Mouse (Mus musculus) spleen, postnatal 4 days (tissue): Measurements from ENCODE around the gene Sirt2.

Experiments
- DNase-seq, 2 experiments: peaks; one replicate each; pipeline ENCODE4 v3.0.0; 2022; ENCODE audit warnings: low spot score in 2 of 2

Sirt2 gene

DNA sequence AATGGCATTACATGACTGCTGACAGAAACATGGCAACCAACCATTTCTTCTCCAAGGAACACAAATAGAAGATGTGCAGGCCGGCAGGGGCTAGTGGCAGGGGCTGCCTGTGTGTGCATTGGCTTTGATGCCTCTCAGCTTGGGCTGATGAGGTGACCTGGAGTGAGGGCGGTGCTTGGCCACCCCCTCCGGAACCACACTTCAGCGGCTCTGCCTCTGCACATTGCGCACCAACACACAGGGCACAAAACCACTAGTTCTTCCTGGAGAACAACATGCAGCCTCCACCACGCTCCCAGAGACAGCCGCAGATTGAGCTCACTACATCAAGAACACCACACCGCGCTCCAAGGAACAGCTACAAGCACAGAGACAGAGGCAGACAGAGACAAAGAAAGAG, 49.7 kb downstream of the Sirt2 start:
- DNase-seq: no peak

DNA sequence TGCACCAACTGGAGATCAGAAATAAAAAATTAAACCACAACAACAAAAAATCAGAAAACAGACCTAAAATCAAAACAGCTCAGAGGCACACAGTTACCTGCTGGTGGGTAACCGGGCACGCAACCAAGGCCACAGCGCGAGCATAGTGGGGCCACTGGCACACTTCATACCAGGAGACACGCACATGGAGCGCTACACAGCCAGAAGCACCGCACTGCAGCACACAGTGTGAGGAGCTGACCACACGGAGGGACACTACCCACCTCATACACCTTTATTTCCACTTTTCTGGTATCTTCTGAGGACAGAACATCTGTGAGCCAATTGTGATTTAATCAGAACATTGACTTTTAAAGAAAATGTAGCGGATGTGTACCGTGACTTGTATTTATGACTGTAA, 50.4 kb downstream of the Sirt2 start:
- no peak for DNase-seq

DNA sequence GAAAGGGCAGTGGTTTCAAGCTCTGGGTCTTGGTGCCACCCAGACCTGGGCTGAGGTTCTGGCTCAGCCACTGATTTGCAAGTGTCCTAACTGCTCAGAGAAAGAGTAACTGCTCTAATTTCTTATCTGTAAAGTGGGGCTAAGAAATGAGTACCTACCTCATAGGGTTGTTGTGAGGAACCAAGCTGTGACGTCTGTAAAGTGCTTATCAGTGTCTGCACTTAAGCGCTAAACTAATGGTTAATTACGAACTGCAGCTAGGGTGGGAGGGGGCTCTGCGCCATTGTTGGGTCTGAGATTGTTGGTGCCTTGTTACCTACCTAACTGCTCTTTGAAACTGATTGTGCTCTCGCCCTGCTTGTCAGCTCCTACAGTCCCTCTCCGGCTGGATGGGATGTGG, 51.0 kb downstream of the Sirt2 start:
- DNase-seq: no peak

DNA sequence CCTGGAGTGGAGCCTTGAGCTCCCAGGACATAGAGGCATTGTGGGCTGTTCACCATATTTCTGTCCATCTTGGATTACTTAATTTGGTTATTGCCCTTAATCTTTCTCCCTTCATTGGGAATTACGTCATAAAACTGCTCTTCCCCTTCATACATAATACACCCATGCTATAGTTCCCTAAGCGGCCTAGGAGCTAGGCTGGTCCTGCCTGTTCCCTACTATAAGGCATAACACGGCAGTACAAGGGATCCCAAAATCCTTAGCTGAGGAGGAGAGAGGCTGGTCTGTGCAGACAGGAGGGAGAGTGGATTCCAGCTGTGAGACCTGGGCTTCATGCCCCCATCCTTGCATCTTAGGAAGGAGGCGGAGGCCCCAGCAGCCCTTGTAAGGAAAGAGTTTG, 51.4 kb downstream of the Sirt2 start:
- no peak for DNase-seq

DNA sequence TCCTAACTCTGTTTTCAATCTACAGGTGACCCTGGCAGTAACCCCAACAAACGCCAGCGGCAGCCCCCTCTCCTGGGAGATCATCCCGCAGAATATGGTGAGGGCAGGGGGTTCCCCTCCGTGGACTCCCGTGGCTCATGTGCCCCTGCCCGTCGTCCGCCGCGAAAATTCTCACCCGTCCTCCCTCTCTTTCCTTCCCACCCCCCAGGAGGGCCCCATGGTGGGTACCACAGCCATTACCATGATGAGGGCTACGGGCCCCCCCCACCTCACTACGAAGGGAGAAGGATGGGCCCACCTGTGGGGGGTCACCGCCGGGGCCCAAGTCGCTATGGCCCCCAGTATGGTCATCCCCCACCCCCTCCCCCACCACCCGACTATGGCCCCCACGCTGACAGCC, 51.9 kb downstream of the Sirt2 start:
- DNase-seq: peak in 1 of 2 experiments; percentile 65

DNA sequence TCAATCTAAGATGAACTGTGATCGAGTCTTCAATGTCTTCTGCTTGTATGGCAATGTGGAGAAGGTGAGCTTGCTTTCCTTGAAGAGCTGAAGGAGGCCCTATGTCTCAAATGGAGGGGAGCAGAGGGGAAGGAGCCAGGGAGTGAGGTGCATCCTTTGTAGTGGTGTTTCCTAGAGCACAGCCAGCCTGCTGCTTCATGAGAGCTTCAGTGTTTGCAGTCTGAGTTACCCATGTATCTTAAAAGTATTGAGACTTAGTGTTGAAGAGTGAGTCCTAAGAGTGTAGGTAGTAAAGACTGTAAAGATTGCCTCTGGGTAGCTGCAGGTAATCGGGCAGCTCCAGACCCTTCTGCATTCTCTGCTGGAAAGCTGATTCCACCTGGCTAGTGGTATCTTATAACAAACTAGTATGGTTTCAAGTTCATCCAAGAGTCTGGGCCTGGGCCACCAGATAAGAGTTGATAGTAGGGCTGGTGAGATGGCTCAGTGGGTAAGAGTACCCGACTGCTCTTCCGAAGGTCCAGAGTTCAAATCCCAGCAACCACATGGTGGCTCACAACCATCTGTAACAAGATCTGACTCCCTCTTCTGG, 52.4 kb downstream of the Sirt2 start:
- no peak for DNase-seq

DNA sequence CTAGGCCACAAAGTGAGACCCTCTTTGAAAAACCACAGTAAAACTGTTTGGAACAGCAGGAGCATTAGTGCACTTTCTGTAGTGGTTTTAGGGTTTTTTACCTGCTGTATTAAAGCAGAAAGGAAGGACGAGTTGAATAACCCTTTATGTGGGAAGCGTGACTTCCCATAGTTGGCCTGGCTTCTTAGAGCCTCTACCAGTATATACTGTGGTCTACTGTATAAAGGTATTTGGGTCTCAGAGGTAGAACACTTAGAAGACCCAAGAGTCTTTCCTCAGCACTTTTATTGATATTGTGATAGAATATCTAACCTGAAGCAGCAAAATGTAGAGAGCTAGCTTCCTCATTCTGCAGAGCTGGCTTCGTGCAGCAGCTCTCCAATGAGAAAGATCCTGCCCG, 53.0 kb downstream of the Sirt2 start:
- no peak for DNase-seq

DNA sequence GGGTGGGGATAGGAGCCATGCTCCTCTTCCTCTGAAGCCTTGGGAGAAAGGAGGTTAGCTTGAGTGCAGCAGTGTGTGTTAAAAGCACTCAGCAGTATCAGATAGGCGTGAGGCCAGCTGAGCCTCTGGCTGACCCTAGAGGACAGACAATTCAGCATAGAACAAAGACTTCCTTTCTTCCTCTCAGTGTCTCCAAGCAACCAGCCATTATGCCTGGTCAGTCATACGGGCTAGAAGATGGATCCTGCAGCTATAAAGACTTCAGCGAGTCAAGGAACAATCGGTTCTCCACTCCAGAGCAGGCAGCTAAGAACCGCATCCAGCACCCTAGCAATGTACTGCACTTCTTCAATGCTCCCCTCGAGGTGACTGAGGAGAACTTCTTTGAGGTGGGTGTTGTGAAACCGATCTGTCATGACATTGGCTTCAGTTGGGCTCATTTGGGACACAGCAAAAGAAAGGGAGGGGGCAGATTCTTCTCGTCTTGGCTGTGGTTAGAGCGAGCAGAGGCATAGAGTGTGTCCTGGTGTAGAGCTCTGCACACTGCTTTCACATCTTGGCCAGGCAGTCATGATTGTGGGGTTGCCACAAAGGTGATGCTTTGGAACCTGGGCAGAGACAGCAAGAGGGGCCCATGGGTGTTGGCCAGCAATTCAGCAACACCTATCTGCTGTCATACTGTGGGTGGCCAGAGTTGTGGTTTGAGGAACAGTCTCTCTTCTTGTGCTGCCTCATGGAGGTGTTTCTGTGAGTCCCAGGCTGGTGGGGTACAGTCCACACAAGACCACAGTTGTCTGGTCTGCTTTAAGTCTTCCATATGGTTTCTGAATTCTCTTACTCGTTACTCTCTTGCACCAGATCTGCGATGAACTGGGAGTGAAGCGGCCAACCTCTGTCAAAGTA, 54.1 kb downstream of the Sirt2 start:
- no peak for DNase-seq

DNA sequence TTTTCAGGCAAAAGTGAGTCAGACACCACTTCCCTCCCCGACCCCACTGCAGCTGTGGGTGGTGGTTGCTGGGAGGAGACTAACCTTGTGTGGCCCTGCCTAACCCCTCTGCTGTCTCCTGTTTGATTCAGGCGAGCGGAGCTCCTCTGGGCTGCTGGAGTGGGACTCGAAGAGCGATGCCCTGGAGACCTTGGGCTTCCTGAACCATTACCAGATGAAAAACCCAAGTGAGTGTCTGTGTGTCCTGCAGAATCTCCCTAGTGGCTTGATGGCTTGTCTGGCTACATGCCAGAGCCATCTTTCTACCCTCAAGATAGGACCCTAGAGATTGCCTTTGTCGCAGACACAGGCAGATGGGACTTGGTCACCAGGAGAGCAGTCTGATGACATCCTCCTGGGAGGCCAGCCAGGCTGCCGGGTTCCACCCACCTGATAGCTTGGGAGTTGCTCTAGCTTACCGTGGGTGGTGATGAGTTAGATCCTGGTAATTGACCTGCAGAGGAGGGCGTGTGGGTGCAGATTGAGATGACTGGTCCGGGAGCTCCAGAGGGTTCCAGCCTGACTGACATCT, 54.8 kb downstream of the Sirt2 start:
- no peak for DNase-seq

DNA sequence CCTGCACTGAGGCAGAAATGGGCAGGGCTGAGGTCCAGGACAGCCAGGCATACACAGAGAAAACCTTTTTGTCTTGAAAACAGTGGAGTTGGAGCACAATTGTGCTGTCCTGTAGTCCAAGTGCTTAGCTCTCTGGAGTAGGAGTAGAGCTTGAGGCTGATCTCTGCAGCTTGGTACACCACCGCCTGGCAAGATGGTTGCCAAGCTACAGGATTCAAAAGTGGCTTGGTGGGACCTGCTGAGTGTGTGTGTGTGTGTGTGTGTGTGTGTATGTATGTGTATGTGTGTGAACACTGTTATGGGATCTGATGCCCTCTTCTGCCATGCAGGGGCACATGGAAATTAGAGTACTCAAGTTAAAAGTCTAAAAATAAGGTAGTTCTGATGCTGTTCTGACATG, 56.0 kb downstream of the Sirt2 start:
- no peak for DNase-seq

DNA sequence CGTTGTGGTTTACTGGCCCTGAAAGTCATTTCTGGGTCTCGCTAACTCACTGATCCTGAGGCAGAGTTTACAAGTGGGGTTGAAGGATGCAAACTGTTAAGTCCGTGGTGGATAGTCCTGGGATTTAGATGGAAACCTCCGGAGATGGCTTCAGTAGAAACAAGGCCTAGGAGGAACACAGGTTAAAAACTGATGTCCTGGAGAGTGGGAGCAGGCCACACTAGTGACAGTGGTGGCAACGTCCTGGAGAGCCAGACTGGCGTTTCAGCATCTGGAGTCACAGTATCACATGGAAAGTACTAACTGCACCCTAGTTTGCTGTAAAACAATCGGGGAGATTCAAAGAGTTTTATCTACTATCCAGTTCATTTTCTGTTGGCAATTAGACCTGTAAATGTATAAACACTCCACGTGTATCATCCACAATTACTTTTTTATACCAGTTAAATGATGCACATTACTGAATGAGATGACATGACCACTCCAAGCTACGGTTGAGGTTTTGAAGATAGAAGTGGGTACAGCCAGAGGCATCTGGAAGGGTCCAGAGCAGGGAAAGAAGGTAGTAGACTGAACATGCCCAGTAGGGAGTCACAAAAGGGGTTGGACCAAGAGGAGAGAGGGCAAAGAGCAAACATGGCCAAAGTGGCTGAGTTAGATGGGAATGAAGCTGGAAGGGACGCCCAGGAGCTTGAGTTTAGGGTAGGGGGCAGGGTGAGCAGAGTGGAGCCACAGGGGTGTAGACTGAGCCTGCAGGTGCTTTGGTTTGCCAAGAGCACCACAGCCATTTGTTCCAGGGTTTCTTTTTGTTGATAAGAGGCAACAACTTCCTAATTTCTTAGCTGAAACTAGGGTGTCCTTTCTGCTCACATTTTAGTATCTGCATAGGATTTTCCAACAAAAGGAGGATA, 56.7 kb downstream of the Sirt2 start:
- no peak for DNase-seq

DNA sequence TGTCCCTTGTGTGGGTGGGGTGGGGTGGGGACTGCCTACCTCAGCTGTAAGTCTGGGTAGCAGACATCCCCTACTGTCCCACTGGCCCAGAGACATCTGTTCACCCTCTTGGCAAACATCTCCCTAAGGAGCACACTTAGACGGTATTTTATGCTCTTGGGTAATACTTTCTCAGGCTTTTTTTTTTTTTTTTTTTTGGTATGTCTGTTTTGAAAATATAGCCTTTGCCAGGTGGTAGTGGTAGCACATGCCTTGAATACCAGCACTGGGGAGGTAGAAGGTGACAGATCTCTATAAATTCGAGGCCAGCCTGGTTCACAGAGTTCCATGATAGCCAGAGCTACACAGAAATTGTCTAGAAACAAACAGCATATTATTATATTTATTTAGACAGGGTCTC, 57.4 kb downstream of the Sirt2 start:
- no peak for DNase-seq

DNA sequence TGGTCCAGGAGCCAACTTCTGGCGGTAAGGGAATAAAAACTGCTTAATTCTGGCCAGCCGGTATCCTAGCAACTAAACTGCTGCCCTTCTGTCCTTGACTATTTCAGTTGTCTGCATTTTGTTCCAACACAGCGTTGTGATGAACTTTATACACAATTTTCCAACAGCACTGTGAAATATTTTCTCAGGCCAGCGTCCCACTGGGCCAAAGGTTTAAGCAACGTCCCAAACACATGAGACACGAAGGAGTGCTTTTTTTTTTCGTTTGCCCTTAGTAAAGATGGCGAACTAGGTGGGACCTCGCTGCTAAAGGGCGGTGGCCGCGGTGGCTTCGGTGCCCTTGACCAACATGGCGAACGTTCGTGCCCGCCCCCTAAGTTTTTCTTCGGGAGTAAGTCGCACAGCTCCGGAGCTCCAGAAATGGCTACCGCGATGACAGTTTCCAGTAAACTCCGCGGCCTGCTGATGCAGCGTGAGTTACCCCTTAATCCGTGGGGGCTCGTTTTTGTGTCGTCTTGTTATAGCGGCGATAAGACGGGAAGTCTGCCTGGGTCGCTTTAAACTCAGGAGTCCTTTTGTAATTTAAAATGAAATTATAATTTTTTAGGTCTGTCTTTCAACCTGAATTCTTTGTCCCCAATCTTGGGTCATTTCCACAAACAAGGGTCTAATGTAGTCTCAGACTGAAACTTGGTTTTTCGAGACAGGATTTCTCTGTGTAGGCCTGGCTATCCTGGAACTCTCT, 58.6 kb downstream of the Sirt2 start, which contains the start of gene Ech1:
TSS of gene Ech1 (plus strand) at position 277 of the 745 bp plus-strand sequence.
- DNase-seq: peak; percentile 91 to 94

DNA sequence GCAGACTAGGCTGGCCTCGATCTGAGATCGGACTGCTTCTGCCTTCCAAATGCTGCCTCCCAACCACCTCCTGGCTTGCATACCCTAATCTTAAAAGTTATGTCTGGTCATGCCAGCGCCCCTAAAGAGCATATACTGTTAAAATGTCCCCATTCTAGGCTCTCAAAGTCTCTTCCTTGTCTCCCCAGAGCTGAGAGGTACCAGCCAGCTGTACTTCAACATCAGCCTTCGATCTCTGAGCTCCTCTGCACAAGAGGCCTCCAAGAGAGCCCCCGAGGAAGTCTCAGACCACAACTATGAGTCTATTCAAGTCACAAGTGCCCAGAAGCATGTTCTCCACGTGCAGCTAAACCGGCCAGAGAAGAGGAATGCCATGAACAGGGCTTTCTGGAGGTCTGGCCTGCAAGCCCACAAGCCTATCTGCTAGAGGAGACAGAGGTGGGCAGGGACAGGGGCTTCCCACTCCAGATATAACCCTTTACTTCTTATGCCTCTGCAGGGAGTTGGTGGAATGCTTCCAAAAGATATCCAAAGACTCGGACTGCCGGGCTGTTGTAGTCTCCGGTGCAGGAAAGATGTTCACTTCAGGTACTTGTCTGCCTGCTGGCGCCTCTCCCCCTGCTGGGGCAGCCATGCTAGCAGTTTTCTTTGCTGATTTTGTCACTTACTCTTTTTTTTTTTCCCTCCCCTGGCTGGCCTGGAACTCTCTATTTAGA, 59.3 kb downstream of the Sirt2 start:
- DNase-seq: peak in 1 of 2 experiments; percentile 69

DNA sequence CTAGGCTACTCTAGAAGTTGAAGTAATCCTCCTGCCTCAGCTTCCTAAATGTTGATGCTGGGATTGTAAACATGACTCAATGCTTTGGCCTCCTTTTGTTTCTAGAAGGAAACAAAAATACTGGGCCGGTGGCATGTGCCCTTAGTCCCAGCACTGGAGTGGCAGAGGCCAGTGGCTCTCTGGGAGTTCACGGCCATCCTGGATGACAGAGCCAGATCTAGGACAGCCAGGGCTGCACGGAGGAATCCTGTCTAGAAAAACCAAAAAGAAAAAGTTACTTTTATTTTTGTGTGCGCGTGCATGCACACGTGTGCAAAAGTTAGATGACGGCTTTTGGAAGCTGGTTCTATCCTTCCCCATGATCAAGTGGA, 59.9 kb downstream of the Sirt2 start:
- no peak for DNase-seq

DNA sequence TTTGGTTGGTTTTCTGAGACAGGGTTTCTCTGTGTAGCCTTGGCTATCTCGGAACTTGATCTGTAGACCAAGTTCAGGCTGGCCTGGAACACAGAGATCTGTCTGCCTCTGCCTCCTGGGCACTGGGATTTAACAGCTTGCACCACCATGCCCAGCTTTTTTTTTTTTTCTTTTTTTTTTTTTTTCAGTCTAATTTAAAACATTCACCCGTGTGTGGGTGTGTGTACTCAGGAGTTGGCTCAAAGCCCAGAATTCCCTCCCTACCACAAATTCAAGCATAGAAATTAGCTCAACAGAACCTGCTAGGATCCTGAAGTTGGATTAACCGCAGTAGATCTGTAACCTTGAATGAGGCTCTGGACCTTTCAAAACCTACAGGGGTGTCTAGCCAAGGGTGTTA, 60.8 kb downstream of the Sirt2 start:
- DNase-seq: no peak

DNA sequence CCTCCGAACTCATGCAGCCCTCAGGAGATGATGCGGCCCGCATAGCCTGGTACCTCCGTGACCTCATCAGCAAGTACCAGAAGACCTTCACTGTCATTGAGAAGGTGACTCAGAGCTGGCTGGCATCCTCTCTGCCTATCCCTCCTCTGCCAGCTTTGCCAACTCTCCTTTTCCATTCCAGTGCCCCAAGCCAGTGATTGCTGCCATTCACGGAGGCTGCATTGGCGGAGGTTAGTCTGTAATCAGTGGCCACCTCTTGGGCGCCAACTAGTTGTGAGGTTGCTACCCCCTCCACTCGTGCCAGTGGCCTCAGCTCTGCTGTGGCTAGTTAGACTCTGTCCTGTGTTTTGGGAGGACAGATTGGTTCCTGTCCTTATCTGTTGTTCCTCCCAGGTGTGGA, 63.3 kb downstream of the Sirt2 start:
- no peak for DNase-seq

DNA sequence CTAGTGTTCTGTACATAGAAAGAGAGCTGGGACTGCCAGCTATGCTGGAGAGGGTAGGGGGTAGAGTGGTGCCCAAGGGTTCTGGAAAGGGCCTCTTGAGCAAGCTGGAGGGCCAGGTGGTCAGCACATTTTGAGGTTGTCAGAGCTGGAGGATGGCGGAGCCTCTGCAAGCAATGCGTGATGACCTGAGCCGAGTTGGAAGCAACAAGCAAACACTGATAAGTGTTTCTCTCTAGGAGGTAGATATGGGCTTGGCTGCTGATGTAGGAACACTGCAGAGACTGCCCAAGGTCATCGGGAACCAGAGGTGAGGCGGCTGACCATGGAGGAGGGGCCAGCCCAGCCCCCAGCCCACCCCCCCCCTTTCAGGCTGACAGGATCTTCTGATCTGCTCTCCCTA, 64.4 kb downstream of the Sirt2 start:
- peak in 1 of 2 experiments; percentile 52 for DNase-seq

DNA sequence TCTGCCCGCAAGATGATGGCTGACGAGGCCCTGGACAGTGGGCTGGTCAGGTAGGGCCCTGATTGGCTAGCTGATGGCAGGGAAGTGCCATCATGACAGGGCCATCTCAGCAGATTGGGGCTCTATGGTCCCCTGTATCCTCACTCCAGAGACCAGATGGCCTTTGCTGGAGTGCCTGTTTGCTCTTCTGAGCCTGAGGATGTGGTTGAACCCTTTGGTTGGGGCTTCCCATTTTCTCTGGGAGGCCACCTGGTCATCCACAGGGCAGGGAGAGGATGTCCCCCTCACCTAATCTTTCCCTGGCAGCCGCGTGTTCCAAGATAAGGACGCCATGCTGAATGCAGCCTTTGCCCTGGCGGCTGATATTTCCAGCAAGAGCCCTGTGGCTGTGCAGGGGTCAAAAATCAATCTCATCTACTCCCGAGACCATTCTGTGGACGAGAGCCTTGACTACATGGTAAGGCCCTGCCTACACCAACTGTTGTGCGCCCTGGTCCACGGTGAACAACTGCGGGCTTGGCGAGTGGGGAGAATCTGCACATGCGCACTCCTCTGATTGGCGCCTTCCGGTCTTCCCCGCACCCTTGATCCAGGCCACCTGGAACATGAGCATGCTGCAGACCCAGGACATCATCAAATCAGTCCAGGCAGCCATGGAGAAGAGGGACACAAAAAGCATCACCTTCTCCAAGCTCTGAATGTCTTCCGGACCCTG, 65.0 kb downstream of the Sirt2 start:
- peak in 1 of 2 experiments; percentile 62 for DNase-seq

DNA sequence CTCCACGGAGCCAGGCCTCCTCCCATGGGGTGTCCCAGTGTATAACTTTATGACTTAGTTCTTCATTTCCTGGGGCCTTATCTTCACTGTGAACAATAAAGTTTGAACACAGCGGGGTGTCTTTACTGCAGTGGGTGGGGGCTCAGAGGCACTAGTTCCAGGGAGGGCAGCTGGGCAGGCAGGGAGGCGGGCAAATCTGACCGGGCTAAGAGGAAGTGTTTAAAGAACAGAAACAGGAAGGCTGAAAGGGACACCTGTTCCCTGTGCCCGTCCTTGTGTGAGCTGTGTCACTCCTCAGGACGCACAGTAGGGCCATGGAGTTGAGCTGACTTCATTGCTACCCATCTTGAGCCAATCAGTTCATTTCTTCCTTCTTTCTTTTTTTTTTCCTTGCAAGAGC, 65.6 kb downstream of the Sirt2 start:
- no peak for DNase-seq
